Mouse (Mus musculus) E14TG2a.4 (cell line): ENCODE results near the gene Ankrd44.

Source experiments
- CTCF ChIP-seq: conservative IDR thresholded peaks from 2 replicates; pipeline ENCODE4 v1.5.1; 2014; ENCODE audit warnings: low read length
- NANOG ChIP-seq: IDR thresholded peaks from 2 replicates; pipeline ENCODE4 v1.6.1; 2014; ENCODE audit warnings: borderline replicate concordance, low read length, mixed read lengths
- POU5F1 ChIP-seq: IDR thresholded peaks from 2 replicates; pipeline ENCODE4 v1.6.1; 2014; ENCODE audit warnings: low read length, borderline replicate concordance

DNA sequence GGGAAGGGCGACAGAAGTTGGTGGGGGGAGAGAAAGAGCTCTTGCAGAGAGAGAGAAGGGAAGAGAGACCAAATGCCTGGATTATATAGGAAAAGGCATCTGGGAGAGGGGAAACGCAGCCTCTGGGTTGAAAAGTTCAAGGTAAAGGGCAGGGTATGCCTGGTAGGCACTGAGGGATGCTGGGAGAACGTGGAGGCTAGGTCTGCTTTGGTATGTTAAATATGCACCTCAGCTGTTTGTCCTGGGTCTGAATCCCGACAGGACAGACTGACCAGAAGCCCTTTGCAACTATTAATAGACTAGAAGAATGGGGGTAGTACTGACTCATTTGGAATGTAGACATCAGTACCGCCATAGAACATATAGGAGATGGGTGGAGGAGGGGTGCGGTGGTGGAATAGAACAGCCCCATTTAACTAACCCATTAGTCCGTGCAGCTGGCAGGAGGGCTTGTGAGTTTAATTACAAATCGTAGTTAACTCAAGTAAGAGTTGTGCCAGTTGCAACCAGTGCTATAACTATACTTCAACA is 4.5 kb upstream of the Ankrd44 start:
- TF ChIP-seq CTCF (no peak), POU5F1 (no peak), NANOG (no peak)
